Mouse (Mus musculus) kidney, adult 2 months (tissue): ENCODE measurements around the gene Naa60. TPM values are rescaled to one million over a fixed set of nuclear protein-coding genes. Genes with fewer than 3 reads are reported as not detected.
A peak's percentile ranks its signal among the peaks of the same experiment; 100 is the strongest.
"Not testable (repeated sequence)": the region's sequence is repeated elsewhere in the genome, so short reads cannot be mapped to it uniquely, and the experiment has no call there.

Experiments
- DNase-seq: peaks from one replicate; pipeline ENCODE4 v3.0.0; 2021
- H3K27ac ChIP-seq: fragments of 200-500 bp; 2 replicates; pipeline ENCODE4 v1.5.1; 2012; ENCODE audit warnings: low read depth, low read length, control low read depth, inconsistent platforms; ENCODE audit not compliant: insufficient read depth
- H3K27me3 ChIP-seq: fragments of 200-500 bp; replicated peaks from 2 replicates; pipeline ENCODE4 v1.6.1; 2012; ENCODE audit warnings: mild to moderate bottlenecking, moderate library complexity, low read length, inconsistent platforms; ENCODE audit not compliant: control insufficient read depth, insufficient read depth
- H3K36me3 ChIP-seq: fragments of 200-500 bp; 2 replicates; pipeline ENCODE4 v1.6.1; 2012; ENCODE audit warnings: mild to moderate bottlenecking, moderate library complexity, low read length, inconsistent platforms; ENCODE audit not compliant: control insufficient read depth, insufficient read depth
- H3K4me1 ChIP-seq: fragments of 200-500 bp; 2 replicates; pipeline ENCODE4 v1.6.1; 2011; ENCODE audit warnings: low read length; ENCODE audit not compliant: control insufficient read depth, insufficient read depth
- H3K4me3 ChIP-seq: fragments of 200-500 bp; 2 replicates; pipeline ENCODE4 v1.5.1; 2011; ENCODE audit warnings: mild to moderate bottlenecking, low read depth, low read length, control low read depth; ENCODE audit not compliant: insufficient read depth
- CTCF ChIP-seq: fragments of 200-500 bp; conservative IDR thresholded peaks from 2 replicates; pipeline ENCODE4 v1.5.1; 2011; ENCODE audit warnings: low read depth, mild to moderate bottlenecking, control low read depth, low read length, moderate library complexity, mixed read lengths; ENCODE audit not compliant: insufficient read depth, insufficient read length
- POLR2A ChIP-seq: fragments of 200-500 bp; IDR thresholded peaks from one replicate; pipeline ENCODE4 v1.6.1; 2011; ENCODE audit warnings: low read depth, low read length, control low read depth
- WGBS: fragments of 180-500 bp; shearing (Covaris S2); methylation state at CpG from one replicate; pipeline ENCODE4 v1.1.7; 2018; 5-methylcytosine and 5-hydroxymethylcytosine counted together
- polyA plus RNA-seq: library from polyadenylated mRNA; depleted of rRNA; stranded (reverse); fragments of >200 nt; gene quantifications from 2 replicates; pipeline ENCODE4 v1.2.3, GENCODE M21; 2012

The Naa60 gene
- polyA plus RNA-seq, 1 experiment = 69.8 TPM

DNA sequence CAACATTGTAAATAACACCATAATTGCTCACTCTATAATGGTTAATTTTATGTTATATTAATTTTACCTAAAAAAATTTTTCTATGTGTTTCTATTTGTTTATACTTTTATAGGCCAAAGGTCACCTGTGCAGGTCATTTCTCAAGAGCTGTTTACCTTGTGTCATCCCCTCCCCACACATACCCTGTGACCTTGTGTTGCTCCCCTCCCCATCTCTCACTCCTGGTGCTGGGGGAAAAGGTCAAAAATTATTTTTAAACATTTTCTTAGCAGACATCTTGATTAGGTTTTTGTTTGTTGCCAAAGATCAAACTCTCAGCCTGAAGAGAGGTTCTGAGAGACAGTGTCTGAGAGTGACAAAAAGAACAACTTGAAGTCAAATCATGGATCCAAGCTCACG is 28.4 kb upstream of the Naa60 start:
- WGBS = 77% methylated on average over 1 of the region's 1 CpGs
- H3K36me3 ChIP-seq = no peaks in the 10 kb centered on the region
- no peak overlapping the region for H3K27ac ChIP-seq
- DNase-seq = no peak
- H3K27me3 ChIP-seq = no peaks in the 10 kb centered on the region
- H3K4me3 ChIP-seq = no peak overlapping the region
- H3K4me1 ChIP-seq = no peaks in the 10 kb centered on the region
- TF ChIP-seq CTCF = no peak
- TF ChIP-seq POLR2A = no peak

DNA sequence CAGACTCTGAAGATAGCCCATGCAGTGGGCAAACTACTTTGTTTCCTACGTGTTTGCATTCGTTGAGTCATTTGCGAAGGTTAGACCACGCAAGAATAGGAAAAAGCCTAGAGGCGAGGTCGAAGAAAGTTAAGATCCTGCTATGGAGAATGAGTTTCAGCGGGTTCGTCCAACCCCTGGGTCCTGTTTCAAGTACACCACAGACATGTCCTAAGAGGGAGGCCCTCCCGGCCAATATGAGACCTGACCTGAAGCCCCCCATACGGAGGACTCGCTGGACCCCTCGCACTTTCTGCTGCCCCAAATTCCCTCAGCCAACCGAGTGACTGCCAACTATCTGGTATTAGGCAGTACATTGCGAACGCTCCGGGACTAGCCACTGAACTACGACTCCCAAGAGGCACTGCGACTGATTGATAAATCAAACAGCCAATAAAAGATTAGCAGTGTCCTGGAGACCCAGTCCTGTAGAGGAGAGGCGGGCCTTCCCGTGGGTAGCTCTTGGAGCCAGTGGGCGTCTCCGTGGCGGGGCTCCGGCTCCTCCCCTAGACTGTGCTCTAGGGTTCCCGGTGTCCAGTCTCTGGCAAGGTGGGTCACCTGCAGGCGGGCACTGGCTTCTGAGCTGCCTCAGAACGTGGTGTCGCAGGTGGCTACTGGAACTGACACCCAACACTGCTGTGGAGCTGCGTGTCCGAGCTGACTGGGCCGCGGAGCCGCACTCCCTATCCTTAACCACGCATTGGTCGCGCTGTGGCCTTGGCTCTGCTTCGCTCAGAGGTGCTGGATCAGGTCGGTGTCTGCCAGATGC is 25.3 kb upstream of the Naa60 start, which contains the start of gene Zfp174:
Gene Zfp174, plus strand, starts transcription at position 558 of the 808 bp plus-strand sequence.
- Histone ChIP-seq H3K4me3 (peak within 1 kb of the TSS; percentile 77), H3K36me3 (no peaks in the 10 kb centered on the region), H3K27ac (peak within 1 kb of the TSS; percentile 33), H3K27me3 (no peaks in the 10 kb centered on the region), H3K4me1 (no peaks in the 10 kb centered on the region)
- peak; percentile 99 for DNase-seq
- 0 out of 2 replicates have a peak, but pooled peaks have one; percentile 22 for TF ChIP-seq CTCF
- peak; percentile 52 for TF ChIP-seq POLR2A
- WGBS = 3% methylated on average over 38 of the region's 38 CpGs

DNA sequence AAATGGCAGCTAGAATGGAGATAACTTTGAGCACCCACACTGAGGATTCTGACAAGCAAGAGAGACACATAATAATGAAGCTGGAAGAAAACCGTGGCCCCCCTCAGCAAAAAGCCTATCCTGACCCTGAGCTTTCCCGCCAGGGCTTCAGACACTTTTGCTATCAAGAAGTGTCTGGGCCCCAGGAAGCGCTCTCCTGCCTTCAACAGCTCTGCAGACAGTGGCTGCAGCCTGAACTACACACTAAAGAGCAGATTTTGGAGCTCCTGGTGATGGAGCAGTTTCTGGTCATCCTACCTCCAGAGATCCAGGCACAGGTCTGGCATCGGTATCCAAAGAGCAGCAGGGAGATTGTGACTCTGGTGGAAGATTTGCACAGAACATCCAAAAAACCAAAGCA is 24.3 kb upstream of the Naa60 start:
- Histone ChIP-seq H3K27ac (no peak overlapping the region), H3K4me3 (no peak overlapping the region), H3K27me3 (no peaks in the 10 kb centered on the region), H3K4me1 (no peaks in the 10 kb centered on the region), H3K36me3 (no peaks in the 10 kb centered on the region)
- TF ChIP-seq POLR2A (no peak), CTCF (no peak)
- 78% methylated on average over 4 of the region's 4 CpGs for WGBS
- DNase-seq = no peak

DNA sequence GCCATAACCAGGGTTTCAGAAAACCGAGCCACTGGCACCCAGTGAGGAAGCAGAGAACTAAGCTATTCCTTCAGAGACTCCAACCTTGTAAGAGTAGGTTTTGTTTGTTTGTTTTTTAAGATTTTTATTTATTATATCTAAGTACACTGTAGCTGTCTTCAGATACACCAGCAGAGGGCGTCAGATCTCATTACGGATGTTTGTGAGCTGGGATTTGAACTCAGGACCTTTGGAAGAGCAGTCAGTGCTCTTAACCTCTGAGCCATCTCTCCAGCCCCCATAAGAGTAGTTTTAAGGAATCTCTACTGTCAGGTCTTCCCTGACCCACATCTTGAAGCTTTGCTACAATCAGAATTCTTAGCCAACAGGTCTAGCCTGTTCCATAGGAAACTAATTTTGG is 23.8 kb upstream of the Naa60 start:
- no peak overlapping the region for H3K27ac ChIP-seq
- DNase-seq = no peak
- no peak for TF ChIP-seq POLR2A
- no peak for TF ChIP-seq CTCF
- no peaks in the 10 kb centered on the region for H3K36me3 ChIP-seq
- no peak overlapping the region for H3K4me3 ChIP-seq
- 81% methylated on average over 3 of the region's 3 CpGs for WGBS
- no peaks in the 10 kb centered on the region for H3K4me1 ChIP-seq
- no peaks in the 10 kb centered on the region for H3K27me3 ChIP-seq

DNA sequence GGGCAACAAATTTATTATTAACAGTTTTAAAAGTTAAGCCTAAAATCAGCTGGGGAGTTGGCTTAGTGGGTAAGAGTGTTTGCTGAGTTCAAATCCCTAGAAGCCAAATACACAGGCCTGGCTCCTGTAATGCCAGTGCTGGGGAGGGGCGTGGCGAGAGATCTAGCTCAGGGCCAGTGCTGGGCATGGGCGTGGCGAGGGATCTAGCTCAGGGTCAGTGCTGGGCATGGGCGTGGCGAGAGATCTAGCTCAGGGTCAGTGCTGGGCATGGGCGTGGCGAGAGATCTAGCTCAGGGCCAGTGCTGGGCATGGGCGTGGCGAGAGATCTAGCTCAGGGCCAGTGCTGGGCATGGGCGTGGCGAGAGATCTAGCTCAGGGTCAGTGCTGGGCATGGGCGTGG is 20.9 kb upstream of the Naa60 start:
- not testable (repeated sequence) for H3K4me3 ChIP-seq, DNase-seq, H3K27me3 ChIP-seq, H3K27ac ChIP-seq, H3K36me3 ChIP-seq, H3K4me1 ChIP-seq
- WGBS = 95% methylated on average over 13 of the region's 13 CpGs

DNA sequence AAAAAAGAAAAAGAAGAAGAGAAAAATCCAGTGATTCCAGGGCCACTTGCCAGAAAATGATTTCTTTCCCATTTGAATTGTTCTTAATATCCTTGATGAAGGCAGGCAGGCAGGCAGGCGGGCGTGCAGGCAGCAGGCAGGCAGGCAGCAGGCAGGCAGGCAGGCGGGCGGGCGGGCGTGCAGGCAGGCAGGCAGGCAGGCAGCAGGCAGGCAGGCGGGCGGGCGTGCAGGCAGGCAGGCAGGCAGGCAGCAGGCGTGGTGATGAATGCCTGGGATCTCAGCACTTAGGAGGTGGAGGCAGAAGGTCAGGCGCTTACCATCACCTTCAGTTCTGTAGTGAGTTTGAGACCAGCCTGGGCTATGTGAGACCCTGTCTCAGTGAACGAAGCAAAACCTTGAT is 19.6 kb upstream of the Naa60 start:
- no peaks in the 10 kb centered on the region for H3K36me3 ChIP-seq
- no peak for DNase-seq
- H3K27ac ChIP-seq = no peak overlapping the region
- H3K27me3 ChIP-seq = no peaks in the 10 kb centered on the region
- 88% methylated on average over 12 of the region's 12 CpGs for WGBS
- TF ChIP-seq POLR2A (no peak), CTCF (no peak)
- H3K4me1 ChIP-seq = no peaks in the 10 kb centered on the region
- H3K4me3 ChIP-seq = no peak overlapping the region

DNA sequence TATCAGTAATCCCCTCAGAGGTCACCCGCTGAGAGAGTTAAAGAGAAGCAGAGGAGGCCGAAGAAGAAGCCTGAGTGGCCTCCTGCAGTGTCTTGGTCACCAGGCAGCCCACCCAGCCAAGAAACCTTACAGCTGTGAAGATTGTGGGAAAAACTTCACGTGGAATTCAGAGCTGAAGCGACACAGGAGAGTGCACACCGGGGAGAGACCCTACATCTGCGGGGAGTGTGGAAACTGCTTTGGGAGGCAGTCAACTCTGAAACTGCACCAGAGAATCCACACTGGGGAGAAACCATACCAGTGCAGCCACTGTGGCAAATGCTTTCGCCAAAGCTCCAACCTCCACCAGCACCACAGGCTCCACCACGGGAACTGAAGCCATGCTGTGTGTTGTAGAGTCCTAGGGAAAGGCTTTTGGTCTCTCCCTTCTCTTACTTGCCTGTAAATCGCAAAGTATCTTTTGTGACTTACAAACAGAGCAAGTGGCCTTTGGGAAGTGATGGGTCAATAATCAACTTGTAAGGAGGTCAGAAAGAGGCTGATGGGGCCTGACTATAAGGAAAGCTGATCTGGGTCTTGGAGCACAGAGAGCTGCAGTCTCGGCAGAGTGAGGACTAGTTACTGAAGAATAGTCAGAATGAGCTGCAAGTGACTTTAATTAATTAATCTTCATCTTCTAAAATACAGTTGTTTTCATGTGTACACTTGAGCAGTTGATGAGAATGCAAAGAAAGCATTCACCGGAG is 17.6 kb upstream of the Naa60 start:
- no peaks in the 10 kb centered on the region for H3K4me1 ChIP-seq
- H3K27ac ChIP-seq = no peak overlapping the region
- no peak for DNase-seq
- WGBS = 58% methylated on average over 11 of the region's 11 CpGs
- TF ChIP-seq POLR2A (no peak), CTCF (no peak)
- H3K27me3 ChIP-seq = no peaks in the 10 kb centered on the region
- no peak overlapping the region for H3K4me3 ChIP-seq
- no peaks in the 10 kb centered on the region for H3K36me3 ChIP-seq
